Mouse (Mus musculus) ES-E14 (cell line): ENCODE measurements at regions not wholly inside any gene's neighbourhood (a gene's known extent, or its start where the extent isn't known, plus 50 kb on each side); places are given as distances from the start of the nearest gene placed in this dataset.

Source experiments
- DNase-seq: peaks from one replicate; pipeline ENCODE4 v3.0.0-alpha.2; 2013; ENCODE audit warnings: low read depth, low spot score
- H3K27ac ChIP-seq: 2 replicates; pipeline ENCODE4 v1.5.1; 2012; ENCODE audit warnings: low read depth, mild to moderate bottlenecking, low read length, moderate library complexity, mixed read lengths; ENCODE audit not compliant: poor library complexity, insufficient read depth, severe bottlenecking
- H3K36me3 ChIP-seq: 2 replicates; pipeline ENCODE4 v1.6.1; 2012; ENCODE audit warnings: mild to moderate bottlenecking, low read length, moderate library complexity, mixed read lengths; ENCODE audit not compliant: control insufficient read depth, poor library complexity, insufficient read depth, severe bottlenecking
- H3K4me1 ChIP-seq, 2 experiments: fragments of 150-350 bp in 1 of 2; sonication (generic) in 1 of 2; 2 replicates each; pipeline ENCODE4 v1.6.1; 2012; ENCODE audit warnings: low read length in 2 of 2, mild to moderate bottlenecking in 1 of 2, mixed read lengths in 1 of 2; ENCODE audit not compliant: control insufficient read depth in 2 of 2, insufficient read depth in 2 of 2, poor library complexity in 1 of 2
- H3K4me3 ChIP-seq, 2 experiments: fragments of 150-350 bp in 1 of 2; sonication (generic) in 1 of 2; 2 replicates each; pipeline ENCODE4 v1.5.1; 2012; ENCODE audit warnings: low read length in 2 of 2, low read depth in 1 of 2, mild to moderate bottlenecking in 1 of 2, mixed read lengths in 1 of 2; ENCODE audit not compliant: insufficient read depth in 1 of 2, poor library complexity in 1 of 2, severe bottlenecking in 1 of 2
- H3K9ac ChIP-seq: 2 replicates; pipeline ENCODE4 v1.6.1; 2012; ENCODE audit warnings: low read depth, mild to moderate bottlenecking, low read length, mixed read lengths; ENCODE audit not compliant: poor library complexity, insufficient read depth, severe bottlenecking
- H3K9me3 ChIP-seq: fragments of 150-350 bp; sonication (generic); 2 replicates; pipeline ENCODE4 v1.6.1; 2012; ENCODE audit warnings: low read depth, mild to moderate bottlenecking, low read length; ENCODE audit not compliant: control insufficient read depth, insufficient read depth
- CHD2 ChIP-seq: IDR thresholded peaks from 2 replicates; pipeline ENCODE4 v1.6.1; 2014; ENCODE audit warnings: mild to moderate bottlenecking, low read depth, low read length, inconsistent platforms
- HCFC1 ChIP-seq: IDR thresholded peaks from 2 replicates; pipeline ENCODE4 v1.6.1; 2012; ENCODE audit warnings: low read length, inconsistent platforms, borderline replicate concordance; ENCODE audit not compliant: insufficient read depth
- MAFK ChIP-seq: IDR thresholded peaks from 2 replicates; pipeline ENCODE4 v1.6.1; 2014; ENCODE audit warnings: mild to moderate bottlenecking, low read depth, low read length, inconsistent platforms; ENCODE audit not compliant: insufficient read depth
- ZC3H11A ChIP-seq: IDR thresholded peaks from 2 replicates; pipeline ENCODE4 v1.6.1; 2012; ENCODE audit warnings: low read depth, mild to moderate bottlenecking, inconsistent platforms, low read length, borderline replicate concordance
- ZNF384 ChIP-seq: IDR thresholded peaks from 2 replicates; pipeline ENCODE4 v1.6.1; 2012; ENCODE audit warnings: low read depth, low read length, inconsistent platforms
- in situ Hi-C, 2 experiments: fragments of 600-800 bp; cut with MboI; formaldehyde crosslinking; loops; one replicate each; pipeline ENCODE4 v1.15.1; 2025; ENCODE audit warnings: low sequenced_read_pairs in 2 of 2, inconsistent platforms in 1 of 2; ENCODE audit not compliant: unreplicated experiment in 2 of 2

DNA sequence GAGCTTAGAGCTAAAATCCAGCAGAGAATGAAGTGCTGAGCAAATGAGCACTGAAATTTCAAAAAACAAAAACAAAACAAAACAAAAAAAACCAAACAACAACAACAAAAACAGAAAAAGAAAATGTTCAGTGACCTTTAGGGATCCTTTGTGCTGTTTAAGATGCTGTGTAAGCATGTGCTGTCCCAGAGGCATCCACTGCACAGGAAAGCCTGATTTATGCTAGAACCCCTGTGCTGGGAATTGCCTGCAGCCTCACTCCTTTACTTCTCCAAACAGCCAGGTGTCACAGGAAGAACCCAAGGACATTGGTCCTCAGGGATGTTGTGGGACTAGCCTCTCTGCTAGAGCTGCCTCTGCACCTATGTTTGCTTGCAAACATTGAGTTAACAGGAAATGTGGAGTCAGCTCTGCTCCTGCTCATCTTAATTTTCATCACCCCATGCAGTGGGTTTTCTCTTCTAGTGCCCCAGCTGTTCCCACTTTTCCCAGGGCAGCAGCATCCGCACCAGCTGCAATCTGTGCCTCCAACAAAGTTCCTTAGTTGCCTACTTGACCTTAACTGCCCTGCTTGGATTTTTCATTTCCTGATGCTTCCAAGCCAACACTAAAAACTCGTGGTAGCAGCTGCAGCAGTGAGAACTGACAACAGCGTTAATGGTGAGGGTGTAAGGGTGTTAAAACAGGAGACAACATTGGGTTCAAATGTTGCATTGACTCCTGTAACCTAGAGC, 804.8 kb upstream of the Gm5150 start:
- in situ Hi-C loops = no loop called here
- Histone ChIP-seq H3K9ac (no peak overlapping the region), H3K27ac (no peak overlapping the region), H3K9me3 (no peaks in the 10 kb centered on the region), H3K4me1 (no peaks in the 10 kb centered on the region), H3K36me3 (no peaks in the 10 kb centered on the region), H3K4me3 (no peak overlapping the region)
- TF ChIP-seq MAFK (no peak), CHD2 (no peak), ZNF384 (no peak), ZC3H11A (no peak), HCFC1 (no peak)
- no peak for DNase-seq

DNA sequence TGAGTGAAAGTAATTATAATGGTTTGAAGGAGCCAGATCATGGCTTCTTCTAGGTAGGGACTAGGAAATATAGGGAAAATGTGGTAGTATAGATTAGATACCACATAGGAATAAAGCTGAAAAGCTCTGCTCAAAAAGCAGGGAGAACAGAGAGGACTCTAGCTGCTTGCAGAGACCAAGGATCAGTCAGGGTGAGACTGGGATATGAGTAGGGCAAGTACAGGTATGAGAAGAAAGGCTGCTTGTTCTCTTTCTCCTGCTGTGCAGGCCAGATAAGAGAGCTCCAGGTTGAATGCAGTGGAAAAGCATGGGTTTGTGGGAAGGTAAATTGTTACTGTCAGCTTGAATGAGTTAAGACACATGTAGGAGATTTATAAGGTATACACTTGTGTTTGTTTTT, 797.4 kb upstream of the Gm5150 start:
- DNase-seq = no peak
- Histone ChIP-seq H3K36me3 (no peaks in the 10 kb centered on the region), H3K9me3 (peaks cover 2% of the 10 kb centered on the region; the same call in 1 of the 2 replicates), H3K27ac (no peak overlapping the region), H3K4me1 (no peaks in the 10 kb centered on the region), H3K4me3 (no peak overlapping the region), H3K9ac (no peak overlapping the region)
- TF ChIP-seq MAFK (no peak), ZC3H11A (no peak), ZNF384 (no peak), HCFC1 (no peak), CHD2 (no peak)
- in situ Hi-C loops = no loop called here
